Mouse (Mus musculus) stomach, embryonic 16.5 days (tissue): ENCODE results near the gene Gabbr2. TPM values are rescaled to one million over a fixed set of nuclear protein-coding genes. Genes with fewer than 3 reads are reported as not detected.

Experiments
- ATAC-seq: fragments of 200-750 bp; cut with Nextera tagmentation; 2 replicates; pipeline ENCODE4 v1.8.0; 2017; ENCODE audit warnings: moderate number of reproducible peaks, moderate TSS enrichment; ENCODE audit not compliant: insufficient read depth, low FRiP score
- H3K27ac ChIP-seq: fragments of 300-500 bp; sonication (generic); 2 replicates; pipeline ENCODE4 v1.5.1; 2014; ENCODE audit warnings: low read length
- H3K27me3 ChIP-seq: fragments of 300-500 bp; sonication (generic); 2 replicates; pipeline ENCODE4 v1.6.1; 2014; ENCODE audit warnings: low read length, control low read depth, mixed read lengths; ENCODE audit not compliant: control insufficient read depth, insufficient read depth
- H3K36me3 ChIP-seq: fragments of 300-500 bp; sonication (generic); 2 replicates; pipeline ENCODE4 v1.6.1; 2014; ENCODE audit warnings: low read length; ENCODE audit not compliant: control insufficient read depth, insufficient read depth
- H3K4me1 ChIP-seq: fragments of 300-500 bp; sonication (generic); 2 replicates; pipeline ENCODE4 v1.6.1; 2014; ENCODE audit warnings: low read length, control low read depth, mixed read lengths; ENCODE audit not compliant: control insufficient read depth, insufficient read depth
- H3K4me2 ChIP-seq: fragments of 300-500 bp; sonication (generic); 2 replicates; pipeline ENCODE4 v1.6.1; 2014; ENCODE audit warnings: low read depth, low read length, mixed read lengths
- H3K4me3 ChIP-seq: fragments of 300-500 bp; sonication (generic); replicated peaks from 2 replicates; pipeline ENCODE4 v1.5.1; 2014; ENCODE audit warnings: mild to moderate bottlenecking, low read length
- H3K9ac ChIP-seq: fragments of 300-500 bp; sonication (generic); 2 replicates; pipeline ENCODE4 v1.6.1; 2014; ENCODE audit warnings: low read length
- H3K9me3 ChIP-seq: fragments of 300-500 bp; sonication (generic); replicated peaks from 2 replicates; pipeline ENCODE4 v1.6.1; 2016; ENCODE audit warnings: low read length, control low read depth; ENCODE audit not compliant: control insufficient read depth
- WGBS: fragments of 180-500 bp; shearing (Covaris S2); extraction: QIAGEN DNeasy Blood & Tissue Kit; methylation state at CpG from one replicate; pipeline ENCODE4 v1.1.7; 2014; 5-methylcytosine and 5-hydroxymethylcytosine counted together
- polyA plus RNA-seq: library from polyadenylated mRNA; unstranded; fragments of >200 nt; fragmentation: Nextera tagmentation; extraction: Ambion mirVana; gene quantifications from 2 replicates; pipeline ENCODE4 v1.2.1, GENCODE M21; 2015

The Gabbr2 gene
- polyA plus RNA-seq, 1 experiment from 2014 or later, result 0.10 TPM

DNA sequence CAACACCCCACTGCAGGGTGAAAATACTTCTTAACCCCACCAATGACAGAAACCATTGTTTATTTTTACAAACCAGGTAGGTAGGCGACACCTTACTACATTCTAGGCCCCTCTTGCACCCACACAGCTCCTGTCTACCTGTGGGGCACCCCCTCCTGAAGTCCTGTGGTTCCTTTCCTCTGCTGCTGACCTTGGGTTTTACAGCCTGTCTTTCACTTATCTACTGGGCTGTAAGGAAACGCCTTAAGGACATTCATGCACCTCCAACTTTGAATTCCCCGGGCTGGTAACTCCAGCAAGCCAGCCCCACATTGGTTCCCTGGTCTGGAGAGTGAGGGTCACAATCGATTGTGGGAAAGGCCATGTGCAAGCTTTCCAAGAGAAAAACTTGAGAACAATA is 34.7 kb downstream of the Gabbr2 start:
- 67% methylated on average over 4 of the region's 4 CpGs for WGBS
- H3K27me3 ChIP-seq, result no peaks in the 10 kb centered on the region
- H3K27ac ChIP-seq, result no peak overlapping the region
- no peak overlapping the region for H3K9ac ChIP-seq
- no peaks in the 10 kb centered on the region for H3K9me3 ChIP-seq
- ATAC-seq, result no peak
- no peak overlapping the region for H3K4me3 ChIP-seq
- H3K36me3 ChIP-seq, result no peaks in the 10 kb centered on the region
- no peaks in the 10 kb centered on the region for H3K4me1 ChIP-seq
- H3K4me2 ChIP-seq, result no peak overlapping the region

DNA sequence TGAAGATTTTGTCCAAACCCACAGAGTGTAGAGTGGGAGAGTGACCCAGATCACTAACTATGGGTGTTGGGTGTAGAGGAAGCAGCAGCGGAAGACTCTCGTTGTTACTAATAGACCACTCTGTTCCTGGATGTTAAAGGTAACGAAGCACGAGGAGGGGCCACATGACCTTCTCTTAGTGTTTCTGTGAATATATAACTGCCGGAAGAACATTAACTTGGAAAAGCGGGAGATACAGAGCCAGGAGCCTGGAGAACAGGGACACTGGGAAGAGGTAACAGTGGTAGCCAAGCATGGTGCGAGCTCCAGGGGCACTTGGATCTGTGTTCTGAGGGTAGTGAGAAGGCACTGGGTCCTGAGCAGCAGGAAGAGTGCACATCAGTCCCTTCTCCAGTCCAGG is 38.7 kb downstream of the Gabbr2 start:
- no peak overlapping the region for H3K4me3 ChIP-seq
- H3K4me2 ChIP-seq, result no peak overlapping the region
- no peaks in the 10 kb centered on the region for H3K27me3 ChIP-seq
- 84% methylated on average over 7 of the region's 7 CpGs for WGBS
- ATAC-seq, result no peak
- H3K4me1 ChIP-seq, result no peaks in the 10 kb centered on the region
- no peaks in the 10 kb centered on the region for H3K36me3 ChIP-seq
- no peak overlapping the region for H3K27ac ChIP-seq
- H3K9me3 ChIP-seq, result no peaks in the 10 kb centered on the region
- no peak overlapping the region for H3K9ac ChIP-seq

DNA sequence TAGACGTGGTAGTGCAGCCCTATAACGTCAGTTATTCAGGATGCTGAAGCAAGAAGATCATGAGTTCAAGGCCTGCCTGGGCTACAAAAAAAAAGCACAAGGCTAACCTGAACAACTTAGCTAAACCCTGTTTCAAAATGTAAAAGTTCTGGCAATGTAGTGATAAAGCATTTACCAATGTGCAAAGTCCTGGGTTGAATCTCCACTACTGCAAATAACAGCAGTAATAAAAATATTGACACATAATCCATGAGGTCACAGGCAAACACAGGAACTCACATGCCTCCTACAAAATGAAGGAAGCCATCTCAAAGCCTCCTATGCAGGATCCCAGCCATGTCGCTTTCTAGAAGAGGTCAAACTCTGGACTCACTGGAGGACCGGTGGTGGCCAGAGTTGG is 39.1 kb downstream of the Gabbr2 start:
- 80% methylated on average over 4 of the region's 4 CpGs for WGBS

DNA sequence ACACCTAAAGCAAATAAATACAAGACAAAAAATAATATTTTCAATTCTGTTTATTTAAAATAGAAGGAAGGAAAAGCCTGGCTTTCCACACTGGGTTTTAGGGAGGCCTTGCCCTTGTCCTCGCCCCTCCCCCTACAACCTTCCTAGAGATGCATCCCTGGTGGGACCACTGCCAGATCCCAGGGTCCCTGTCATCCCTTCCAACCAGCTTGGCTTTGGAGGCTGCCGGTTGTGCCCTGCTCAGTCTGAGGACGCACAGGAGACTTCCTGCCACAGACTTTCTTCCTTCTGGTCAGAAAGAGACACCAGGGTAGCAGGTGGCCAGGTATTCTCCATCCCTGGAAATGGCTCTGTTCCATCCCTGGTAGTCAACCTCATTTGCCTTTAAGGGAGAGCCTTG is 57.4 kb downstream of the Gabbr2 start:
- 74% methylated on average over 3 of the region's 3 CpGs for WGBS
- Histone ChIP-seq H3K9ac (no peak overlapping the region), H3K27ac (no peak overlapping the region), H3K36me3 (no peaks in the 10 kb centered on the region), H3K4me2 (no peak overlapping the region), H3K27me3 (no peaks in the 10 kb centered on the region), H3K4me3 (no peak overlapping the region), H3K9me3 (no peaks in the 10 kb centered on the region), H3K4me1 (no peaks in the 10 kb centered on the region)
- no peak for ATAC-seq

More for the DNA sequence above, 39.1 kb downstream of the Gabbr2 start:
- H3K27me3 ChIP-seq, result no peaks in the 10 kb centered on the region
- H3K4me2 ChIP-seq, result no peak overlapping the region
- no peaks in the 10 kb centered on the region for H3K4me1 ChIP-seq
- H3K9ac ChIP-seq, result no peak overlapping the region
- no peak overlapping the region for H3K27ac ChIP-seq
- H3K36me3 ChIP-seq, result no peaks in the 10 kb centered on the region
- no peak overlapping the region for H3K4me3 ChIP-seq
- H3K9me3 ChIP-seq, result no peaks in the 10 kb centered on the region
- ATAC-seq, result no peak

DNA sequence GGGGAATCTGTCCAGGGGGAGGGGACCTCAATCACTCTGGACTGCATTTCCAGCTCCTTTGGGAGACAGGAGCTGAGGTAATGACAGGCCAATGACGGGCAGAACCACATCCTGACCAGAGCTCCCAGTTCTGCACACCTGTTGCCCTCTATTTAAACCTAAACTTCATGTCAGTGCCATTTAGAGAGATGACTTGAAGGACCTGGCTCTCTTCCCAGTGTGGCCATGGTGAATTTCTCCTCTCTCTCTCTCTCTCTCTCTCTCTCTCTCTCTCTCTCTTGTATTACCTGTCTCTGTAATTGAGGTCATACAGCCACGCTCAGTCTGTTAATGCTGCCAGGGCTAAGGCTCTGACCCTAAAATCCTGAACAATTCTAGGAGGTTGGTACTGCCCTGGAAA is 58.1 kb downstream of the Gabbr2 start:
- H3K4me2 ChIP-seq, result no peak overlapping the region
- H3K27ac ChIP-seq, result no peak overlapping the region
- no peak overlapping the region for H3K9ac ChIP-seq
- no peaks in the 10 kb centered on the region for H3K27me3 ChIP-seq
- ATAC-seq, result no peak
- no peak overlapping the region for H3K4me3 ChIP-seq
- no peaks in the 10 kb centered on the region for H3K4me1 ChIP-seq
- 44% methylated on average over 2 of the region's 2 CpGs for WGBS
- H3K36me3 ChIP-seq, result no peaks in the 10 kb centered on the region
- H3K9me3 ChIP-seq, result no peaks in the 10 kb centered on the region

DNA sequence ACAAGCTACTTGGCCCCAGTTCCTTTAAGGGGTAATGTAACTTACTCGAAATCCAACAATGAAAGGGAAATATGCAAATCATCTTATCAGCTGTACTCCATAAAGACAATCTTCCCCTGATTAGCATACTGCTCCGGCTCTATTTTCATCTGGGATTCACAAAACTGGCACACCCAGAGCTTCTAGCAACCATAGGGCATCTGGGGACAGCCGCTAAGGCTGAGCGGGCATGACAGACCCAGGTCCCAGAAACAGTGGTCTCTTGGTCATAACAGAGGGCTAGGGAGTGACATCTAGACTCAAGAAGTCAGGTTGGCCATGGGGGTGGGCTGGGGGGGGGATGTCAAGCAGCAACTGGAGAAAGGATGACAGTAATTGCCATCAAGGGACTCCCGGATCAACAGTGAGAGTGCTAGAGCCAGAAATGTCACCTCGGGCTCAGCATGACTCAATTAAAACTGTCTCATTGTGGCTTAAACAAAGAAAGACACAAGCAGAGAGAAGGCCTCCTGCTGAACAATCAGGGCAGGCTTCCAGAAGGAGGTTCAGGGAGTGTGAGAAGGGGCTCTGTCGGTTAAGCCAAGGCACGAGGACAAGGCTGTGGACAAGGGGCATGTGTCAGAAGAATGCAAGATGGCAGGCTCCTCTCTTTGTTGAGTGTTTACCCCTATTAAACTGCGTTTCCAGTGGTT is 59.8 kb downstream of the Gabbr2 start:
- no peak overlapping the region for H3K4me3 ChIP-seq
- WGBS, result 75% methylated on average over 9 of the region's 9 CpGs
- ATAC-seq, result no peak
- no peak overlapping the region for H3K27ac ChIP-seq
- no peak overlapping the region for H3K4me2 ChIP-seq
- no peaks in the 10 kb centered on the region for H3K9me3 ChIP-seq
- no peaks in the 10 kb centered on the region for H3K27me3 ChIP-seq
- no peaks in the 10 kb centered on the region for H3K36me3 ChIP-seq
- no peaks in the 10 kb centered on the region for H3K4me1 ChIP-seq
- no peak overlapping the region for H3K9ac ChIP-seq

DNA sequence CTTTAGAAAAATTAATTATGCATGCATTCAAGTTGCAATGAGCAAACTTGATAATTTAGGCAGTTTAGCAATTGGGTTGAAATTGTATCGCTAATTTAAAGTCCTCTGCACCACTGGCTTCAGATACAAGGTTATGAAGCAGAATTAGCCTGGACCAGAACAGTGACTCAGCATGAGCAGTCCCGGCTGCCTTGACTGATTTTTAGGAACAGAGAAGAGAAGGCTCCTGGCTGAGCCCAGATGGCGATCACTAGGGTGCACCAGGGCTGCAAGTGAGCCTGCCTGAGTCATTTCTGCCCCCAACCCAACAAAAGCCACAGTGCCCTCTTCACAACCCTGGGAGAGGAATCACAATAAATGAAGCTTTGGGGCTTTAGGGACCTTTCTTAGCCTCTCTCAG is 63.6 kb downstream of the Gabbr2 start:
- no peak overlapping the region for H3K4me2 ChIP-seq
- H3K9me3 ChIP-seq, result no peaks in the 10 kb centered on the region
- no peak overlapping the region for H3K9ac ChIP-seq
- no peaks in the 10 kb centered on the region for H3K27me3 ChIP-seq
- no peak overlapping the region for H3K27ac ChIP-seq
- no peaks in the 10 kb centered on the region for H3K36me3 ChIP-seq
- 68% methylated on average over 3 of the region's 3 CpGs for WGBS
- H3K4me3 ChIP-seq, result no peak overlapping the region
- no peaks in the 10 kb centered on the region for H3K4me1 ChIP-seq
- ATAC-seq, result no peak

DNA sequence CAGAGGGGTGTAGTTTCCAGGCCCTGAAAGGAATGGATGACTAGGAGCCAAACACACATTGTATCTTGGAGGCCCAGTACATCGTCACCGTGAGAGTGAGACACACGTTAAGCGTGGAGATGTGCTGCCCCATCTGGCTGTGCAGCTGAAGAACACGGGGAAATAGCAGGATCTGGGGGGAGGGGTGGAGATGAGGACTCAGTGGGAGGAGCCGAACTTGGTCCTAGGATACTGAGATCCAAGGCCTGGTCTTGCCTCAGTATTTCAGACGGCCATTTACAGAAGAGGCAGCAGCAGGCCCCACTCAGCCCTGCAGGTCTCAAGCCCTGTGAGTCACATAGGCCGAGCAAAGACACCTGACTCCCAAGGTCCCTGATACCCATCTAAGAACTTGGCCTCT is 72.5 kb downstream of the Gabbr2 start:
- 53% methylated on average over 8 of the region's 8 CpGs for WGBS
- H3K4me2 ChIP-seq, result no peak overlapping the region
- no peak overlapping the region for H3K4me3 ChIP-seq
- no peaks in the 10 kb centered on the region for H3K9me3 ChIP-seq
- H3K36me3 ChIP-seq, result no peaks in the 10 kb centered on the region
- no peak overlapping the region for H3K9ac ChIP-seq
- no peaks in the 10 kb centered on the region for H3K27me3 ChIP-seq
- no peaks in the 10 kb centered on the region for H3K4me1 ChIP-seq
- ATAC-seq, result no peak
- no peak overlapping the region for H3K27ac ChIP-seq

DNA sequence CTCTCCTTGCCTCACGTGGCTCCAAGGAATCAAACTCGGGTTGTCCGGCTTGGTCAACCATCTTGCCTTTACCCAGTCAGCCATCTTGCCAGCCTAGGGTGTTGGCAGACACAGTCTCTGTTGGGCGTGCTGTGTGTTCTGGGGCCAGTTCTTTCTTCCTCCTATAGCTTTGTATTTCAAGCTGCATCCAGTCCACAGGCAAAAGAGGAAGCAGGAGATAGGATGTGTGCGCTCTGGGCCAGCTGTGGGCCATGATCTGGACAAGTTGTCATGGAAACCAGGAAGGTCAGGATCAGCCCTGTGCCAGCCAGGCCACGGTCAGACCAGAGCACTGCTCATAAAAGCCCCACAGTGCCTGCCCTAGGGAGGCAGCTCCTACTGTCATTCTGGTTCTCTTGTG is 74.9 kb downstream of the Gabbr2 start:
- H3K9me3 ChIP-seq, result no peaks in the 10 kb centered on the region
- H3K27ac ChIP-seq, result no peak overlapping the region
- no peak overlapping the region for H3K9ac ChIP-seq
- H3K4me2 ChIP-seq, result no peak overlapping the region
- WGBS, result 75% methylated on average over 6 of the region's 6 CpGs
- no peak; the same call in 1 of the 2 replicates for ATAC-seq
- H3K4me3 ChIP-seq, result no peak overlapping the region
- H3K36me3 ChIP-seq, result no peaks in the 10 kb centered on the region
- H3K27me3 ChIP-seq, result no peaks in the 10 kb centered on the region
- H3K4me1 ChIP-seq, result no peaks in the 10 kb centered on the region
